Mouse (Mus musculus) myocyte (in vitro differentiated cells): ENCODE results near the gene Rreb1.

Experiments
- CEBPB ChIP-seq: IDR thresholded peaks from 2 replicates; pipeline ENCODE4 v1.6.1; 2011; ENCODE audit warnings: mild to moderate bottlenecking, moderate library complexity; ENCODE audit not compliant: poor library complexity, insufficient read depth, severe bottlenecking
- E2F4 ChIP-seq: IDR thresholded peaks from one replicate; pipeline ENCODE4 v1.6.1; 2011; ENCODE audit warnings: mild to moderate bottlenecking, control low read depth, moderate library complexity; ENCODE audit not compliant: insufficient read depth
- MAX ChIP-seq: IDR thresholded peaks from one replicate; pipeline ENCODE4 v1.6.1; 2011; ENCODE audit warnings: low read depth, mild to moderate bottlenecking, control low read depth
- MYOD1 ChIP-seq, 3 experiments: IDR thresholded peaks; one replicate each; pipeline ENCODE4 v1.6.1; 2011; ENCODE audit warnings: control low read depth in 2 of 3, low read depth in 2 of 3, mild to moderate bottlenecking in 2 of 3, moderate library complexity in 1 of 3; ENCODE audit not compliant: insufficient read length in 2 of 3, control insufficient read depth in 1 of 3
- MYOG ChIP-seq, 3 experiments: IDR thresholded peaks; one replicate each; pipeline ENCODE4 v1.6.1; 2011; ENCODE audit warnings: control low read depth in 2 of 3, low read depth in 2 of 3, mild to moderate bottlenecking in 2 of 3; ENCODE audit not compliant: insufficient read length in 2 of 3, control insufficient read depth in 1 of 3, insufficient read depth in 1 of 3
- POLR2A ChIP-seq: IDR thresholded peaks from one replicate; pipeline ENCODE4 v1.6.1; 2011; ENCODE audit warnings: low read depth, mild to moderate bottlenecking, control low read depth, moderate library complexity; ENCODE audit not compliant: insufficient read length
- POLR2AphosphoS2 ChIP-seq: IDR thresholded peaks from one replicate; pipeline ENCODE4 v1.6.1; 2011; ENCODE audit warnings: low read depth, control low read depth; ENCODE audit not compliant: insufficient read length
- REST ChIP-seq: IDR thresholded peaks from one replicate; pipeline ENCODE4 v1.6.1; 2011; ENCODE audit warnings: mild to moderate bottlenecking, control low read depth, moderate library complexity; ENCODE audit not compliant: insufficient read depth, insufficient read length
- SRF ChIP-seq: IDR thresholded peaks from one replicate; pipeline ENCODE4 v1.6.1; 2011; ENCODE audit warnings: low read depth; ENCODE audit not compliant: control insufficient read depth, insufficient read length
- TCF12 ChIP-seq: IDR thresholded peaks from one replicate; pipeline ENCODE4 v1.6.1; 2011; ENCODE audit warnings: mild to moderate bottlenecking, control low read depth; ENCODE audit not compliant: poor library complexity, insufficient read depth, severe bottlenecking
- USF1 ChIP-seq: IDR thresholded peaks from one replicate; pipeline ENCODE4 v1.6.1; 2011; ENCODE audit warnings: low read depth, mild to moderate bottlenecking, control low read depth, moderate library complexity

GRCm38 (mm10) chr13:37963354-37964007 lies 185.3 kb downstream of the Rreb1 start:
- TF ChIP-seq MYOD1 (IDR thresholded peaks at IDR 0.05; ENCODE audit: control insufficient read depth in 1 of 3, insufficient read length in 2 of 3, low read depth in 2 of 3): no peak
- TF ChIP-seq MAX: no peak
- TF ChIP-seq TCF12: no peak
- TF ChIP-seq USF1: no peak
- TF ChIP-seq POLR2A: no peak
- no peak for TF ChIP-seq POLR2AphosphoS2
- no peak for TF ChIP-seq E2F4
- no peak for TF ChIP-seq SRF
- TF ChIP-seq CEBPB: no peak
- no peak for TF ChIP-seq MYOG (IDR thresholded peaks at IDR 0.05; ENCODE audit: control insufficient read depth in 1 of 3, insufficient read depth in 1 of 3, insufficient read length in 2 of 3, low read depth in 2 of 3)
- no peak for TF ChIP-seq REST
